Mouse (Mus musculus): Measurements from ENCODE around the gene BC034090. TPM values are rescaled to one million over a fixed set of nuclear protein-coding genes. Genes with fewer than 3 reads are reported as not detected.

The BC034090 gene
- 0.12 and 0.33 TPM in 2 replicates for polyA plus RNA-seq (2015; fragmentation: Nextera tagmentation; extraction: Ambion mirVana)

DNA sequence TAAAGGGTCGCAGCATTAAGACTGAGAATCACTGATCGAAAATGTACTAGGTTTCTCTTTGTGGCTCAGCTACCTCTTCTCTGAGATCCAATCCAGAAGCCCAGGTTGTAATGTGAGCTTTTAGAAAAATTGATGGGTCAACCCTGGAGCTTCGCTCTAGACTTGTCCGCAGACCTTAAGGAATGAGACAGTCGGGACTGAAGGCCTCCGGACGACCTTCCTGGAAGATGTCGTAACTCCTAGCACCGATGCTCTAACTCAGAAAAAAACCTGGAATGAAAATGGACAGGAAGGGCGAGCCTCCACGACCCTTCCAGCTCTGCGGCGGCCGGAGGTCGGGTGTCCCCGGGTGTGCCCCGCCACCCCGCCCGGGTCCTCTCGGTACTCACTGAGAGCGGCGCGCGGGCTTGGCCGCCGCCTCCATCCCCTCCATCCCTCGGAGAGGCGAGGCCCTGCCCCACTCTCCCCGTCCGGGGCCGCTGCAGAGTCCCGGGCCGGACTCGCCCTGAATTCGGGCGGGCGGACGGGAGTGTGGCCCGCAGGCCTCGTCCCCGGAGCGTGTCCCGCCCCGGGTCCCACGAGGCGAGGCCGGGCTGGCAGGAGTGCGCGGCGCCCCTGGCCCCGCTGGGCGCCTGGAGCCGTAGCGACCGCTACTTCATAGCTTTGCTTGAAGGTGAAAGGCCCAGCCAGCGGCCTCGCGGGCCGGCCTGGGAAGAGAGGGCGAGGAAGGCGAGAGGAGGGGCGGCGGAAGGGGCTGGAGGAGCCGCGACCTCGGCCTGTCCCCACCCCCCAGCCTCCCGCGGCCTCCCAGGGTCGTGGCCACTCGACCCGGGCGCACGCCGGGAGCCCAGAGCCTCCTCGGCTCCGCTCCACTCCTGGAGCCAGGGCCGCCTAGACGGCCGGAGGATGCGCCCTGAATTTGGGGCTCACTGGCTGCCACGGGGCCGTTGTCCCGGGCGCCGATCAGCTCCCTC is at the start of gene BC034090:
Gene BC034090 (minus strand): TSS at position 648 of the 974 bp plus-strand sequence.
- peak within 1 kb of the TSS; percentile 16; the same call in 1 of the 2 replicates for H3K9ac ChIP-seq (ENCODE audit: low read depth, low read length)
- no peaks in the 10 kb centered on the region for H3K36me3 ChIP-seq (ENCODE audit: control insufficient read depth, insufficient read depth)
- no peaks in the 10 kb centered on the region for H3K9me3 ChIP-seq (replicated peaks; ENCODE audit: control insufficient read depth, low read length)
- no peak within 1 kb of the TSS for H3K27ac ChIP-seq (ENCODE audit: low read length)
- H3K27me3 ChIP-seq (ENCODE audit: control insufficient read depth, insufficient read depth, low read depth, low read length): peaks cover 48% of the 10 kb centered on the region
- peaks cover 2% of the 10 kb centered on the region; the same call in 1 of the 2 replicates for H3K4me1 ChIP-seq (ENCODE audit: control insufficient read depth, low read depth, low read length)
- 3% methylated on average over 85 of the region's 85 CpGs for WGBS (ENCODE audit: insufficient replicate concordance)
- peak; percentile 43; the same call in 1 of the 2 replicates for ATAC-seq (ENCODE audit: low read depth)
- H3K4me2 ChIP-seq (ENCODE audit: low read depth, low read length): peak within 1 kb of the TSS; percentile 64
- H3K4me3 ChIP-seq (ENCODE audit: low read depth, low read length): peak within 1 kb of the TSS; percentile 48

DNA sequence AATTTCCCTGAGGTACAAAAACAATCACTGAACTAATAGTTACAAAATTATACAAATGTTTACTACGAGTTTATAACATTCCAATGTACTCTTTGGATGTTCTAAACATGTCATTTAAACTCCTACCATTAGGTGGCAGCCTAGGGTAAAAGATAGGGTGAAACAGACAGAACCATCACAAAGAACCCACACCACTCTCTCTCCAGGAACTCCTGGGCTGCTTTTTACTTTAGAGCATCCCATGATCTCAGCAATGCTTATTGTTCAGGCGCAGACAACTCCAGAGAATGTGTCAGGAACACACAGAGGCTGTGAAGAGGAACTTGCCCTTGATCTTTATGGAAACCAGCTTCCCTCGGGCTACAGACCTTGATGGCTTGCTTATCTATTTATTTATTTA is 49.2 kb upstream of the BC034090 start:
- 18% methylated on average over 3 of the region's 3 CpGs for WGBS (ENCODE audit: insufficient replicate concordance)
- Histone ChIP-seq H3K4me1 (ENCODE audit: control insufficient read depth, low read depth, low read length) (no peaks in the 10 kb centered on the region), H3K27me3 (ENCODE audit: control insufficient read depth, insufficient read depth, low read depth, low read length) (no peaks in the 10 kb centered on the region), H3K4me3 (ENCODE audit: low read depth, low read length) (no peak overlapping the region), H3K36me3 (ENCODE audit: control insufficient read depth, insufficient read depth) (peaks cover 11% of the 10 kb centered on the region), H3K4me2 (ENCODE audit: low read depth, low read length) (no peak overlapping the region), H3K9me3 (replicated peaks; ENCODE audit: control insufficient read depth, low read length) (no peaks in the 10 kb centered on the region), H3K27ac (ENCODE audit: low read length) (no peak overlapping the region), H3K9ac (ENCODE audit: low read depth, low read length) (no peak overlapping the region)
- peak; percentile 45; the same call in 1 of the 2 replicates for ATAC-seq (ENCODE audit: low read depth)

DNA sequence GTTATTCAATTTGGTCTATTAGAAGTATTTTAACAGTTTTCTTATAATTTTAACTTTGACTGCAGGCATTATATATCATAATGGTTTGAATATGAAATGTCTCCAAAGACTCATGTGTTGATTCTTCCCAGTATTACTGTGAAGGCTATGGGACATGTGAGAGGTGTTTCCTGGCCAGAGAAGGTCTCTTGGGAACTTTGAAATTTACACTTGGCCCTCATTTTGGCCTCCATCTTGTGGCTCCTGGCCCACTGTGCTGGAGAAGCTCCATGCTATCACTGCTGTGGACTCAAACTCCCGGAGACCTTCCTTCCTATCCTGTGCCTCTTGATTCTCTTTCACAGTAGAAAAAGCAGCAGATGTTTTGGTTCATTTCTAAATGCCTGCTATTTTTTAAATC is 45.2 kb upstream of the BC034090 start:
- H3K4me3 ChIP-seq (ENCODE audit: low read depth, low read length): no peak overlapping the region
- no peak for ATAC-seq (ENCODE audit: low read depth)
- H3K4me1 ChIP-seq (ENCODE audit: control insufficient read depth, low read depth, low read length): no peaks in the 10 kb centered on the region
- H3K9me3 ChIP-seq (replicated peaks; ENCODE audit: control insufficient read depth, low read length): no peaks in the 10 kb centered on the region
- no peak overlapping the region for H3K4me2 ChIP-seq (ENCODE audit: low read depth, low read length)
- no peak overlapping the region for H3K27ac ChIP-seq (ENCODE audit: low read length)
- no peaks in the 10 kb centered on the region for H3K27me3 ChIP-seq (ENCODE audit: control insufficient read depth, insufficient read depth, low read depth, low read length)
- WGBS (ENCODE audit: insufficient replicate concordance): 94% methylated on average over 1 of the region's 1 CpGs
- no peak overlapping the region for H3K9ac ChIP-seq (ENCODE audit: low read depth, low read length)
- peaks cover 24% of the 10 kb centered on the region for H3K36me3 ChIP-seq (ENCODE audit: control insufficient read depth, insufficient read depth)

DNA sequence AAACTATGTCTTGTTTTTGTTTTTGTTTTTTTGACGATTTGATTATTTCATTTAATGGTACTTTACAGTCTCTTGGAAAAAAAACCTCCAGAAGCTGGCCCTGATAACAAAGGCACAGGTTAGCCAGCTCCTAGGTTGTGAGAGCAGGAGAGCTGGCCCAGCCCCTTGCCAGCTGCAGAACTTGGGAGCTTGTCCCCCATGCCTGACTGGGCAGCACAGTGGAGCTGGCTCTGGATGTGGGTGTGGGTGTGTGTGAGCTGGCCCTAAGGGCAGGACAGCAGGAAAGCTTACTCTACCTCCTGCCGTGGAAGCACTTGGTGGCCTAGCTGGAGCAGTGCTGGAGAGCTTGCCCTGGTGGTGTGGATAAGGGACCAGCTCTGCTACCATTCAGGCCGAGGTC is 43.8 kb upstream of the BC034090 start:
- Histone ChIP-seq H3K4me2 (ENCODE audit: low read depth, low read length) (no peak overlapping the region), H3K27me3 (ENCODE audit: control insufficient read depth, insufficient read depth, low read depth, low read length) (no peaks in the 10 kb centered on the region), H3K36me3 (ENCODE audit: control insufficient read depth, insufficient read depth) (peaks cover 25% of the 10 kb centered on the region), H3K4me3 (ENCODE audit: low read depth, low read length) (no peak overlapping the region), H3K4me1 (ENCODE audit: control insufficient read depth, low read depth, low read length) (no peaks in the 10 kb centered on the region), H3K9ac (ENCODE audit: low read depth, low read length) (no peak overlapping the region), H3K9me3 (replicated peaks; ENCODE audit: control insufficient read depth, low read length) (no peaks in the 10 kb centered on the region), H3K27ac (ENCODE audit: low read length) (no peak overlapping the region)
- WGBS (ENCODE audit: insufficient replicate concordance): 69% methylated on average over 3 of the region's 3 CpGs
- ATAC-seq (ENCODE audit: low read depth): no peak

DNA sequence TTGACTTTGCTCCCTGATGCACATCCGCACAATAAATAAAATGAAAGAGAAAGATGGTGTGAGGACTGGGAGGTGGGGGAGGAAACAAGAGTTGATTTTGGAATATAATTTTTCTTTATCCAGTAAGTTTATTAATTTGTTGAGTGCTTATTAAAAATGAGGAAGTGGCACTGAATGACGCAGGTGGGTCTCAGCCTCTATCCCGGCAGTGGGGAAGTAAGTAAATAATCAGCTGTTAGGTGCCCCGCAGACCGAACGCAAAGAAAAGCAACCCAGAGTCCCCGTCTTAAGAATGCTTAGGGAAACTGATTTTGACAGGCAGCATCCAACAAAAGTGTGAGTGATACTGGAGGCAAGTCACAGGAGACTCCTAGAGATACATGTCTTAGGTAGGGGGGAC is 39.6 kb upstream of the BC034090 start:
- Histone ChIP-seq H3K27ac (ENCODE audit: low read length) (no peak overlapping the region), H3K36me3 (ENCODE audit: control insufficient read depth, insufficient read depth) (peaks cover 19% of the 10 kb centered on the region), H3K9ac (ENCODE audit: low read depth, low read length) (no peak overlapping the region), H3K27me3 (ENCODE audit: control insufficient read depth, insufficient read depth, low read depth, low read length) (no peaks in the 10 kb centered on the region), H3K4me2 (ENCODE audit: low read depth, low read length) (no peak overlapping the region), H3K4me1 (ENCODE audit: control insufficient read depth, low read depth, low read length) (peaks cover 3% of the 10 kb centered on the region; the same call in 1 of the 2 replicates), H3K9me3 (replicated peaks; ENCODE audit: control insufficient read depth, low read length) (no peaks in the 10 kb centered on the region), H3K4me3 (ENCODE audit: low read depth, low read length) (no peak overlapping the region)
- no peak for ATAC-seq (ENCODE audit: low read depth)
- 54% methylated on average over 7 of the region's 7 CpGs for WGBS (ENCODE audit: insufficient replicate concordance)

DNA sequence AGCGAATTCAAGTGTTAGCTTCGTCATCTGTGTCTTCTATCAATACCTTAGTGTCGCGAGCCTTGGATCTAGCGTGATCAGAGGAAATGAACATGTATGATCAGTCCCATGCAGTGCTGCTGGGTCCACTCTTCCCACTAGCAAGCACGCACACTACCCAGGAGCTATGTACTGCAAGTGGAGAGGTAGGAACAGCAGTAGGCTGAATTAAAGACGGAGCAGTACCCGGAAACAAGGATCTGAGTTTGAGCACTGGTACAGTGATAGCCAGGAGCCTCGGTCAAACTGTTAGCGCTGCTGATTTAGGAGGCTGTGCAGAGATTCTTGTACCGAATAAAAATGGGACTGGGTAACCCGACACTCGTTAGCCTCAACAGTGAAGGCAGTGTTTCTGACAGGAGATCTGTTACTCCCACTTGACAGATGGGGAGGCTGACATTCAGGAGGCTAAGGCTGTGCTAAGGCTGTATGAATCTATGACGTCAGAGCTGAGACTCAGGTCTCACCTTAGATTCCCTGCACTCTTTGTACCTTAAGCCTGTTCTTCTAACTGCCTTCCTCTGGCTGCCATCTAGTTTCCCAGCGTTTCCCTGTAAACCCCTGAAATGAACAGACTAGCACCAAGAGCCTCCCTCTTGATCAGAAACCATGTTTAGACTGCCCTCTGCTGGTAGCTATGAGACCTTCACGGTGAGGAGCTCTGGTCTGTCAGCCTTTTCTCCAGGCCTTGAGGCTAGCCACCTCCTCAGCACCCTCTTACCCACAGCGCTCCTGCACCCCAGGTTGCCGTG is 37.0 kb upstream of the BC034090 start:
- H3K9ac ChIP-seq (ENCODE audit: low read depth, low read length): no peak overlapping the region
- H3K9me3 ChIP-seq (replicated peaks; ENCODE audit: control insufficient read depth, low read length): no peaks in the 10 kb centered on the region
- WGBS (ENCODE audit: insufficient replicate concordance): 65% methylated on average over 18 of the region's 18 CpGs
- no peaks in the 10 kb centered on the region for H3K27me3 ChIP-seq (ENCODE audit: control insufficient read depth, insufficient read depth, low read depth, low read length)
- H3K4me1 ChIP-seq (ENCODE audit: control insufficient read depth, low read depth, low read length): peaks cover 13% of the 10 kb centered on the region
- ATAC-seq (ENCODE audit: low read depth): peak; percentile 51; the same call in 1 of the 2 replicates
- H3K36me3 ChIP-seq (ENCODE audit: control insufficient read depth, insufficient read depth): peaks cover 4% of the 10 kb centered on the region
- no peak overlapping the region for H3K4me2 ChIP-seq (ENCODE audit: low read depth, low read length)
- no peak overlapping the region for H3K27ac ChIP-seq (ENCODE audit: low read length)
- H3K4me3 ChIP-seq (ENCODE audit: low read depth, low read length): no peak overlapping the region

DNA sequence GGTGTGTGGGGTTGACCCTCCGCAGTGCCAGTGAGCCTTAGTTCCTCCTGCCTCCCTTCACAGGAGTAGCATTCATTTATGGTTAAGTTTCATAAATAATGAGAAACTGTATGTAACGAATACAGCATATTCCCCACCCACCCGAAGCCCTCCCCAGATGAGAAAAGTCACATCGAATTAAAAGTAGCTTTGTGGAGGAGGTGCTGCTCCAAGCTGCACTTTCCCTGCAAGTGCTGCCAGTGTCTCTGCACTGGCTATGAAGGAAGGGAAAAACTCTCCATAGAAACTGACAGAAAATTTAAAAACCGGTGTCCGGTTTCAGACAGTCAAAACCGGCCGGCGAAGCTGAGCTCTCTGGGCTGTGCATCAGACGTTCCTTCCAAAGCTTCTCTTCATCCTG is 36.1 kb upstream of the BC034090 start:
- peaks cover 4% of the 10 kb centered on the region for H3K36me3 ChIP-seq (ENCODE audit: control insufficient read depth, insufficient read depth)
- H3K4me2 ChIP-seq (ENCODE audit: low read depth, low read length): no peak overlapping the region
- H3K27ac ChIP-seq (ENCODE audit: low read length): no peak overlapping the region
- no peak overlapping the region for H3K9ac ChIP-seq (ENCODE audit: low read depth, low read length)
- no peaks in the 10 kb centered on the region for H3K9me3 ChIP-seq (replicated peaks; ENCODE audit: control insufficient read depth, low read length)
- no peaks in the 10 kb centered on the region for H3K27me3 ChIP-seq (ENCODE audit: control insufficient read depth, insufficient read depth, low read depth, low read length)
- H3K4me3 ChIP-seq (ENCODE audit: low read depth, low read length): no peak overlapping the region
- peaks cover 14% of the 10 kb centered on the region for H3K4me1 ChIP-seq (ENCODE audit: control insufficient read depth, low read depth, low read length)
- WGBS (ENCODE audit: insufficient replicate concordance): 84% methylated on average over 10 of the region's 10 CpGs
- ATAC-seq (ENCODE audit: low read depth): no peak

DNA sequence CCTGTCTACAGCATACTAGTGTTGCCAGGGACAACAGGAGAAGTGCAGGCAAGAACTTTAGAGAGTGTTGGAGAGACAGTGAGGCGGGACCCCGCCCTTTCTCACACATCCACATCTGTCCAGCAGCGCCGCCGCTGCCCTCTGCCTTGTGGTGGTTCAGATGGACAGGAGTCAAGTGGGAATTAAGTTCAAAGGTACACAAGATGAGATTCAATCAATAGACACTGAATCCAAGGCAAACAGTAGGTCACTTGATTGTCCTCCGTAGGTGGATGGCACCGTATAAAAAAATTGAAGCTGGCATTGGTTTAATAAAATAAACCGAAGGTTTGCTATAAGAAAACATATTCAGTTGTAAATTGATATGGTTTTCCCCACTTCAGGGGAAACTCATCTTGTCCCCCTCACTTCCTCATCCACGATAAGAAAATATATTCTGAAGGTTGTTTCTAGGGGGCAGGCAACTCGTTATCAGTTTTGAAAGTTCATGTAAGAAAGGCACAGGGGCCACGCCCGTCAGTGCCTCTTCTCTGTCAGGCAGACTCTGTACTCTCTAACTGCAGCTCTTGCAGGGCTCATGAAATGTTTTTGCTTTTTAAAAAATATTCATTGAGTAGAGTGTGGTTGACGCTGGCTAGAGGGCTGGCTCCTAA is 32.3 kb upstream of the BC034090 start:
- WGBS (ENCODE audit: insufficient replicate concordance): 33% methylated on average over 13 of the region's 13 CpGs
- peak; percentile 60; the same call in 1 of the 2 replicates for ATAC-seq (ENCODE audit: low read depth)
- Histone ChIP-seq H3K4me2 (ENCODE audit: low read depth, low read length) (peak overlapping the region; percentile 31; the same call in 1 of the 2 replicates), H3K36me3 (ENCODE audit: control insufficient read depth, insufficient read depth) (no peaks in the 10 kb centered on the region), H3K4me1 (ENCODE audit: control insufficient read depth, low read depth, low read length) (peaks cover 14% of the 10 kb centered on the region), H3K9ac (ENCODE audit: low read depth, low read length) (no peak overlapping the region), H3K9me3 (replicated peaks; ENCODE audit: control insufficient read depth, low read length) (no peaks in the 10 kb centered on the region), H3K27ac (ENCODE audit: low read length) (no peak overlapping the region), H3K4me3 (ENCODE audit: low read depth, low read length) (0 out of 2 replicates have a peak overlapping the region, but pooled peaks have one; percentile 11), H3K27me3 (ENCODE audit: control insufficient read depth, insufficient read depth, low read depth, low read length) (no peaks in the 10 kb centered on the region)

Measured in liver, embryonic 16.5 days (tissue).